Mouse (Mus musculus): ENCODE measurements around the gene Tmem50a. TPM values are rescaled to one million over a fixed set of nuclear protein-coding genes. Genes with fewer than 3 reads are reported as not detected.
A peak's percentile ranks its signal among the peaks of the same experiment; 100 is the strongest.

Gene Tmem50a
- polyA plus RNA-seq, 1 experiment from 2014 or later: 167 TPM

GRCm38 (mm10) chr4:134901126-134901525 is 13.7 kb downstream of the Tmem50a start:
- Histone ChIP-seq H3K4me2 (replicated peaks) (no peak overlapping the region), H3K27me3 (no peaks in the 10 kb centered on the region), H3K36me3 (peaks cover 93% of the 10 kb centered on the region), H3K9me3 (no peaks in the 10 kb centered on the region), H3K27ac (replicated peaks) (no peak overlapping the region), H3K9ac (replicated peaks) (no peak overlapping the region), H3K4me3 (no peak overlapping the region), H3K4me1 (no peaks in the 10 kb centered on the region)
- WGBS: 97% methylated on average over 8 of the region's 8 CpGs
- no peak for ATAC-seq (ENCODE audit: low FRiP score, low read depth)

GRCm38 (mm10) chr4:134897256-134897655 is 17.6 kb downstream of the Tmem50a start:
- Histone ChIP-seq H3K4me1 (peaks cover 2% of the 10 kb centered on the region; the same call in 1 of the 2 replicates), H3K27ac (replicated peaks) (no peak overlapping the region), H3K4me3 (no peak overlapping the region), H3K27me3 (no peaks in the 10 kb centered on the region), H3K9me3 (no peaks in the 10 kb centered on the region), H3K4me2 (replicated peaks) (no peak overlapping the region), H3K9ac (replicated peaks) (no peak overlapping the region), H3K36me3 (peaks cover 77% of the 10 kb centered on the region)
- ATAC-seq (ENCODE audit: low FRiP score, low read depth): no peak
- WGBS: 96% methylated on average over 6 of the region's 6 CpGs

- H3K27me3 ChIP-seq: no peaks in the 10 kb centered on the region
- H3K36me3 ChIP-seq: peaks cover 30% of the 10 kb centered on the region
- ATAC-seq (ENCODE audit: low FRiP score, low read depth): no peak
- H3K4me2 ChIP-seq (replicated peaks): no peak overlapping the region
- no peak overlapping the region for H3K9ac ChIP-seq (replicated peaks)
- 81% methylated on average over 6 of the region's 6 CpGs for WGBS
- H3K27ac ChIP-seq (replicated peaks): no peak overlapping the region
- H3K4me3 ChIP-seq: no peak overlapping the region
- H3K4me1 ChIP-seq: peaks cover 2% of the 10 kb centered on the region; the same call in 1 of the 2 replicates
- no peaks in the 10 kb centered on the region for H3K9me3 ChIP-seq
Observed at GRCm38 (mm10) chr4:134892096-134892495, 22.7 kb downstream of the Tmem50a start.

- H3K4me1 ChIP-seq: peaks cover 6% of the 10 kb centered on the region; the same call in 1 of the 2 replicates
- no peak overlapping the region for H3K27ac ChIP-seq (replicated peaks)
- ATAC-seq (ENCODE audit: low FRiP score, low read depth): no peak
- 0 out of 2 replicates have a peak, but pooled peaks cover 4% of the 10 kb centered on the region for H3K27me3 ChIP-seq
- no peaks in the 10 kb centered on the region for H3K9me3 ChIP-seq
- no peak overlapping the region for H3K4me3 ChIP-seq
- H3K36me3 ChIP-seq: no peaks in the 10 kb centered on the region
- H3K4me2 ChIP-seq (replicated peaks): no peak overlapping the region
- WGBS: 93% methylated on average over 4 of the region's 4 CpGs
- no peak overlapping the region for H3K9ac ChIP-seq (replicated peaks)
Observed at GRCm38 (mm10) chr4:134884364-134884763, 30.5 kb downstream of the Tmem50a start.

- peaks cover 6% of the 10 kb centered on the region; the same call in 1 of the 2 replicates for H3K4me1 ChIP-seq
- H3K27ac ChIP-seq (replicated peaks): no peak overlapping the region
- no peaks in the 10 kb centered on the region for H3K9me3 ChIP-seq
- H3K9ac ChIP-seq (replicated peaks): no peak overlapping the region
- no peak for ATAC-seq (ENCODE audit: low FRiP score, low read depth)
- 89% methylated on average over 10 of the region's 10 CpGs for WGBS
- no peaks in the 10 kb centered on the region for H3K36me3 ChIP-seq
- H3K4me3 ChIP-seq: no peak overlapping the region
- 0 out of 2 replicates have a peak, but pooled peaks cover 4% of the 10 kb centered on the region for H3K27me3 ChIP-seq
- H3K4me2 ChIP-seq (replicated peaks): no peak overlapping the region
Observed at GRCm38 (mm10) chr4:134883808-134884207, 31.0 kb downstream of the Tmem50a start.

GRCm38 (mm10) chr4:134883266-134883665 is 31.6 kb downstream of the Tmem50a start:
- Histone ChIP-seq H3K27ac (replicated peaks) (no peak overlapping the region), H3K4me2 (replicated peaks) (no peak overlapping the region), H3K4me3 (no peak overlapping the region), H3K9ac (replicated peaks) (no peak overlapping the region), H3K9me3 (no peaks in the 10 kb centered on the region), H3K27me3 (0 out of 2 replicates have a peak, but pooled peaks cover 4% of the 10 kb centered on the region), H3K4me1 (peaks cover 6% of the 10 kb centered on the region; the same call in 1 of the 2 replicates), H3K36me3 (no peaks in the 10 kb centered on the region)
- WGBS: 34% methylated on average over 7 of the region's 7 CpGs
- no peak for ATAC-seq (ENCODE audit: low FRiP score, low read depth)

- no peak overlapping the region for H3K27ac ChIP-seq (replicated peaks)
- 0 out of 2 replicates have a peak, but pooled peaks cover 2% of the 10 kb centered on the region for H3K27me3 ChIP-seq
- H3K36me3 ChIP-seq: no peaks in the 10 kb centered on the region
- no peak for ATAC-seq (ENCODE audit: low FRiP score, low read depth)
- WGBS: 31% methylated on average over 6 of the region's 6 CpGs
- peak overlapping the region; percentile 61 for H3K4me2 ChIP-seq (replicated peaks)
- peak overlapping the region; percentile 36 for H3K4me3 ChIP-seq
- H3K4me1 ChIP-seq: peaks cover 6% of the 10 kb centered on the region; the same call in 1 of the 2 replicates
- H3K9me3 ChIP-seq: no peaks in the 10 kb centered on the region
- H3K9ac ChIP-seq (replicated peaks): 0 out of 2 replicates have a peak overlapping the region, but pooled peaks have one; percentile 39
Observed at GRCm38 (mm10) chr4:134880041-134880440, 34.8 kb downstream of the Tmem50a start.

- WGBS: 2% methylated on average over 17 of the region's 17 CpGs
Observed at GRCm38 (mm10) chr4:134879410-134879981, 35.3 kb downstream of the Tmem50a start.

GRCm38 (mm10) chr4:134876171-134876570 is 38.7 kb downstream of the Tmem50a start:
- no peak overlapping the region for H3K4me2 ChIP-seq (replicated peaks)
- H3K9ac ChIP-seq (replicated peaks): no peak overlapping the region
- 82% methylated on average over 9 of the region's 9 CpGs for WGBS
- no peaks in the 10 kb centered on the region for H3K9me3 ChIP-seq
- H3K27ac ChIP-seq (replicated peaks): no peak overlapping the region
- no peaks in the 10 kb centered on the region for H3K27me3 ChIP-seq
- no peaks in the 10 kb centered on the region for H3K36me3 ChIP-seq
- no peak for ATAC-seq (ENCODE audit: low FRiP score, low read depth)
- H3K4me1 ChIP-seq: peaks cover 6% of the 10 kb centered on the region; the same call in 1 of the 2 replicates
- no peak overlapping the region for H3K4me3 ChIP-seq

More at GRCm38 (mm10) chr4:134879410-134879981, 35.3 kb downstream of the Tmem50a start:
- Histone ChIP-seq H3K4me3 (peak overlapping the region; percentile 36), H3K27me3 (no peaks in the 10 kb centered on the region), H3K36me3 (no peaks in the 10 kb centered on the region), H3K9ac (replicated peaks) (0 out of 2 replicates have a peak overlapping the region, but pooled peaks have one; percentile 39), H3K9me3 (no peaks in the 10 kb centered on the region), H3K4me2 (replicated peaks) (peak overlapping the region; percentile 61), H3K4me1 (peaks cover 6% of the 10 kb centered on the region; the same call in 1 of the 2 replicates), H3K27ac (replicated peaks) (no peak overlapping the region)
- no peak for ATAC-seq (ENCODE audit: low FRiP score, low read depth)

GRCm38 (mm10) chr4:134871950-134872349 is 42.9 kb downstream of the Tmem50a start:
- H3K9ac ChIP-seq (replicated peaks): no peak overlapping the region
- peaks cover 31% of the 10 kb centered on the region for H3K27me3 ChIP-seq
- H3K9me3 ChIP-seq: no peaks in the 10 kb centered on the region
- no peak overlapping the region for H3K4me2 ChIP-seq (replicated peaks)
- no peak overlapping the region for H3K4me3 ChIP-seq
- 64% methylated on average over 2 of the region's 2 CpGs for WGBS
- no peaks in the 10 kb centered on the region for H3K4me1 ChIP-seq
- no peak overlapping the region for H3K27ac ChIP-seq (replicated peaks)
- ATAC-seq (ENCODE audit: low FRiP score, low read depth): no peak
- no peaks in the 10 kb centered on the region for H3K36me3 ChIP-seq

- no peaks in the 10 kb centered on the region for H3K4me1 ChIP-seq
- H3K27me3 ChIP-seq: peaks cover 31% of the 10 kb centered on the region
- 61% methylated on average over 4 of the region's 4 CpGs for WGBS
- H3K4me2 ChIP-seq (replicated peaks): no peak overlapping the region
- no peaks in the 10 kb centered on the region for H3K9me3 ChIP-seq
- no peak overlapping the region for H3K9ac ChIP-seq (replicated peaks)
- no peaks in the 10 kb centered on the region for H3K36me3 ChIP-seq
- ATAC-seq (ENCODE audit: low FRiP score, low read depth): no peak
- H3K4me3 ChIP-seq: no peak overlapping the region
- H3K27ac ChIP-seq (replicated peaks): no peak overlapping the region
Observed at GRCm38 (mm10) chr4:134871477-134871876, 43.3 kb downstream of the Tmem50a start.

- Histone ChIP-seq H3K27me3 (peaks cover 35% of the 10 kb centered on the region), H3K27ac (replicated peaks) (no peak overlapping the region), H3K4me3 (no peak overlapping the region), H3K9ac (replicated peaks) (no peak overlapping the region), H3K4me2 (replicated peaks) (peak overlapping the region; percentile 9; the same call in 1 of the 2 replicates), H3K4me1 (no peaks in the 10 kb centered on the region), H3K9me3 (no peaks in the 10 kb centered on the region), H3K36me3 (no peaks in the 10 kb centered on the region)
- WGBS: 52% methylated on average over 7 of the region's 7 CpGs
- no peak for ATAC-seq (ENCODE audit: low FRiP score, low read depth)
Observed at GRCm38 (mm10) chr4:134869815-134870375, 44.9 kb downstream of the Tmem50a start.

All from midbrain, embryonic 12.5 days (tissue).